Mouse (Mus musculus) kidney, postnatal 0 days (tissue): ENCODE results near the gene Pnkp. TPM values are rescaled to one million over a fixed set of nuclear protein-coding genes. Genes with fewer than 3 reads are reported as not detected.

ENCODE experiments used
- ATAC-seq: fragments of 200-750 bp; cut with Nextera tagmentation; replicated peaks from 2 replicates; pipeline ENCODE4 v1.8.0; 2017; ENCODE audit warnings: low read depth, moderate number of reproducible peaks, moderate TSS enrichment, moderate library complexity; ENCODE audit not compliant: low FRiP score
- DNase-seq: peaks from one replicate; pipeline ENCODE4 v3.0.0-alpha.2; 2016; ENCODE audit warnings: low spot score
- H3K27ac ChIP-seq: fragments of 300-500 bp; sonication (generic); 2 replicates; pipeline ENCODE4 v1.5.1; 2014; ENCODE audit warnings: mild to moderate bottlenecking
- H3K27me3 ChIP-seq: fragments of 300-500 bp; sonication (generic); 2 replicates; pipeline ENCODE4 v1.6.1; 2014; ENCODE audit warnings: low read length, mixed read lengths; ENCODE audit not compliant: insufficient read depth
- H3K36me3 ChIP-seq: fragments of 300-500 bp; sonication (generic); 2 replicates; pipeline ENCODE4 v1.6.1; 2014; ENCODE audit warnings: low read length, mixed read lengths; ENCODE audit not compliant: insufficient read depth
- H3K4me1 ChIP-seq: fragments of 300-500 bp; sonication (generic); replicated peaks from 2 replicates; pipeline ENCODE4 v1.6.1; 2014; ENCODE audit warnings: antibody characterized with exemption, low read length, mixed read lengths; ENCODE audit not compliant: insufficient read depth
- H3K4me2 ChIP-seq: fragments of 300-500 bp; sonication (generic); 2 replicates; pipeline ENCODE4 v1.6.1; 2014; ENCODE audit warnings: mild to moderate bottlenecking, low read length, moderate library complexity, mixed read lengths
- H3K4me3 ChIP-seq: fragments of 300-500 bp; sonication (generic); replicated peaks from 2 replicates; pipeline ENCODE4 v1.5.1; 2014; ENCODE audit warnings: low read depth, low read length
- H3K9ac ChIP-seq: fragments of 300-500 bp; sonication (generic); 2 replicates; pipeline ENCODE4 v1.6.1; 2014; ENCODE audit warnings: low read depth, low read length
- H3K9me3 ChIP-seq: fragments of 300-500 bp; sonication (generic); replicated peaks from 2 replicates; pipeline ENCODE4 v1.6.1; 2016; ENCODE audit warnings: low read length, inconsistent platforms, mixed read lengths
- CTCF ChIP-seq: IDR thresholded peaks from 2 replicates; pipeline ENCODE4 v1.5.1; 2016; ENCODE audit warnings: antibody characterized with exemption, low read depth, mild to moderate bottlenecking, moderate library complexity
- WGBS: fragments of 180-500 bp; shearing (Covaris S2); extraction: QIAGEN DNeasy Blood & Tissue Kit; methylation state at CpG from one replicate; pipeline ENCODE4 v1.1.7; 2014; 5-methylcytosine and 5-hydroxymethylcytosine counted together
- microRNA counts: library from miRNA; unstranded; fragments of <30 nt; microRNA quantifications from one replicate; lab custom pipeline; 2015
- microRNA-seq: library from miRNA; unstranded; fragments of <30 nt; microRNA quantifications from one replicate; pipeline ENCODE4, GENCODE M21; 2016
- polyA plus RNA-seq: library from polyadenylated mRNA; unstranded; fragments of >200 nt; fragmentation: Nextera tagmentation; extraction: Ambion mirVana; gene quantifications from 2 replicates; pipeline ENCODE4 v1.2.1, GENCODE M21; 2015

Pnkp gene
- polyA plus RNA-seq, 1 experiment from 2014 or later: 34.0 TPM

- peak overlapping the region; percentile 58 for H3K4me2 ChIP-seq
- ATAC-seq (peak; percentile 42), DNase-seq (peak; percentile 83)
- H3K4me1 ChIP-seq: peaks cover 25% of the 10 kb centered on the region
- 21% methylated on average over 21 of the region's 21 CpGs for WGBS
- peak overlapping the region; percentile 70 for H3K27ac ChIP-seq
- peak overlapping the region; percentile 23 for H3K4me3 ChIP-seq
- peak overlapping the region; percentile 37; the same call in 1 of the 2 replicates for H3K9ac ChIP-seq
- H3K27me3 ChIP-seq: no peaks in the 10 kb centered on the region
- no peaks in the 10 kb centered on the region for H3K9me3 ChIP-seq
- TF ChIP-seq CTCF: peak; percentile 57
- peaks cover 31% of the 10 kb centered on the region for H3K36me3 ChIP-seq
These were observed 44.3 kb downstream of the Pnkp start for GRCm38 (mm10) chr7:44901230-44901722.

GRCm38 (mm10) chr7:44905430-44905829 lies 48.5 kb downstream of the Pnkp start:
- Histone ChIP-seq H3K4me1 (peaks cover 9% of the 10 kb centered on the region; the same call in 1 of the 2 replicates), H3K27ac (no peak overlapping the region), H3K27me3 (no peaks in the 10 kb centered on the region), H3K9me3 (no peaks in the 10 kb centered on the region), H3K4me2 (no peak overlapping the region), H3K36me3 (peaks cover 72% of the 10 kb centered on the region), H3K4me3 (no peak overlapping the region), H3K9ac (no peak overlapping the region)
- DNase-seq: no peak
- no peak for ATAC-seq
- 86% methylated on average over 20 of the region's 20 CpGs for WGBS
- TF ChIP-seq CTCF: no peak

GRCm38 (mm10) chr7:44908706-44909476 lies 52.0 kb downstream of the Pnkp start:
- Histone ChIP-seq H3K9ac (no peak overlapping the region), H3K4me3 (no peak overlapping the region), H3K4me1 (no peaks in the 10 kb centered on the region), H3K27ac (no peak overlapping the region), H3K27me3 (no peaks in the 10 kb centered on the region), H3K4me2 (no peak overlapping the region), H3K36me3 (peaks cover 84% of the 10 kb centered on the region), H3K9me3 (no peaks in the 10 kb centered on the region)
- 84% methylated on average over 15 of the region's 15 CpGs for WGBS
- TF ChIP-seq CTCF: no peak
- ATAC-seq: no peak
- DNase-seq: no peak

MicroRNAs encoded within 50 kb of the gene (microRNA counts, 519-probe panel; counts per million panel counts)
- microRNA mmu-miR-707 (lab: Ali Mortazavi, UCI): 330 counts per million, percentile 68 among the panel's probes with 10 or more counts

Small RNA genes lying within 50 kb of the gene (microRNA-seq; reads per million reads assigned to microRNA genes)
- gene Mir707: not detected

Other genes with a start within 250 kb of the Pnkp start
- gene Myh14, start 186.3 kb upstream of the Pnkp start, polyA plus RNA-seq: 2.5 and 3.6 TPM in 2 replicates
- not detected in 2 replicates for gene Izumo2, start 148.4 kb upstream of the Pnkp start, polyA plus RNA-seq
- 45.3 and 49.3 TPM in 2 replicates for gene Vrk3, start 108.7 kb upstream of the Pnkp start, polyA plus RNA-seq
- 0.87 and 0.89 TPM in 2 replicates for gene Zfp473, start 106.1 kb upstream of the Pnkp start, polyA plus RNA-seq
- gene Nup62, start 41.1 kb upstream of the Pnkp start, polyA plus RNA-seq: 57.6 and 62.4 TPM in 2 replicates
- gene Il4i1, start 40.8 kb upstream of the Pnkp start, polyA plus RNA-seq: 0.88 and 1.0 TPM in 2 replicates
- 4.2 and 5.3 TPM in 2 replicates for gene Atf5, start 40.5 kb upstream of the Pnkp start, polyA plus RNA-seq
- gene Akt1s1, start 8.1 kb upstream of the Pnkp start, polyA plus RNA-seq: 108 and 111 TPM in 2 replicates
- 78.0 and 87.0 TPM in 2 replicates for gene Tbc1d17, start 8.1 kb upstream of the Pnkp start, polyA plus RNA-seq
- gene Ptov1, start 12.6 kb downstream of the Pnkp start, polyA plus RNA-seq: 377 and 412 TPM in 2 replicates
- 91.4 and 97.8 TPM in 2 replicates for gene Med25, start 35.6 kb downstream of the Pnkp start, polyA plus RNA-seq
- gene Fuz, start 38.9 kb downstream of the Pnkp start, polyA plus RNA-seq: 19.9 and 21.1 TPM in 2 replicates
- 55.8 and 55.9 TPM in 2 replicates for gene Ap2a1, start 72.4 kb downstream of the Pnkp start, polyA plus RNA-seq
- 0.13 and 0.14 TPM in 2 replicates for gene Tsks, start 86.1 kb downstream of the Pnkp start, polyA plus RNA-seq
- 13.2 and 13.7 TPM in 2 replicates for gene Cpt1c, start 117.7 kb downstream of the Pnkp start, polyA plus RNA-seq
- 414 and 449 TPM in 2 replicates for gene Prmt1, start 129.4 kb downstream of the Pnkp start, polyA plus RNA-seq
- gene Irf3, start 140.5 kb downstream of the Pnkp start, polyA plus RNA-seq: 73.6 and 76.0 TPM in 2 replicates
- 42.8 and 43.4 TPM in 2 replicates for gene Bcl2l12, start 141.6 kb downstream of the Pnkp start, polyA plus RNA-seq
- 25.6 and 27.3 TPM in 2 replicates for gene Scaf1, start 159.2 kb downstream of the Pnkp start, polyA plus RNA-seq
- gene Rras, start 160.8 kb downstream of the Pnkp start, polyA plus RNA-seq: 47.6 and 53.0 TPM in 2 replicates
- gene Prr12, start 195.7 kb downstream of the Pnkp start, polyA plus RNA-seq: 5.8 and 6.1 TPM in 2 replicates
- gene Nosip, start 205.3 kb downstream of the Pnkp start, polyA plus RNA-seq: 65.0 and 65.3 TPM in 2 replicates
- 44.3 and 45.1 TPM in 2 replicates for gene Prrg2, start 205.5 kb downstream of the Pnkp start, polyA plus RNA-seq
- gene Rcn3, start 235.1 kb downstream of the Pnkp start, polyA plus RNA-seq: 215 and 228 TPM in 2 replicates
- 134 and 145 TPM in 2 replicates for gene Fcgrt, start 246.7 kb downstream of the Pnkp start, polyA plus RNA-seq